Comparison of ENCODE assay signal across 11 mouse cellular contexts in the genomic region with DNA sequence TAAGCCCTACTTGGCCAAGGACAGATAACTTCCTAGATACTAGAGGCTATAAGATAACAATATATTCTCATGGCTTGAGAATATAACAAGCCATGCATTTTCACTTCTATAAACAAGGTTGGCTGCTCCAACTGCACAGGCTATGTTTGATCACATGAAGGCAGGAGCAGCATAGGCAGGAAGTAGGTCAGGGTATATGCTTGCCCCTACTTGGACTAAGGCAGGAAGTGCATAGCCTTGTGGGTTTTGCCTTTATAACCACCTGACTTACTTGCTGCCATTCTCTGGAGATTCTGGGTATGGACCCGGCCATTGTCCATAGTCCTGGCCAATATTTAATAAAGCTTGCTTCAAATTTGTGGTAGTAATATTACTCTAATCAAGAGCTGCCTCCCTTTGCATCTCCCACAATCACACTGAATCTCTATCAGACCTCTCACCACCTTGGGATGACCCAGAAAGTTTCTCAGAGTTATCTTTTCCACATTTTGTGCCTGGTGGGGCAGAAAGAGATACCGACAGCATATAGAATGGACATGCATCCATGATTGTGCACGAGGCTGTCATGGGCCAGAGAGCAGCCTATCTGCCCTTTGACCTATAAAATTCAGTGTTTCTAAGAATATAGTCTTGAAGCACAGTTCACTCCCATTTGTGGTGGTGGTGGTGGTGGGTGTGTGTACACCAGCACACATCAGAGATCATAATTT.
A peak's percentile ranks its signal among the peaks of the same experiment; 100 is the strongest.
DNase-seq lines count a peak whose midpoint lies in the region; ATAC-seq and TF ChIP-seq lines count a peak whose summit lies in the region.
"Had no signal": no experiment of that assay in that cellular context is flagged by ENCODE, and none has a peak within 500 bp of the region (broad histone marks: within the 10 kb centered on the region; RNA-seq: fewer than 3 reads in every experiment).

No protein-coding gene starts in this region.

- peaks cover 14% of the 10 kb centered on the region for H3K4me1 ChIP-seq in hindbrain, embryonic 12.5 days
- H3K4me1 ChIP-seq in hindbrain, postnatal 0 days (ENCODE audit: insufficient read depth, low read length) = peaks cover 5% of the 10 kb centered on the region
- peaks cover 27% of the 10 kb centered on the region for H3K4me1 ChIP-seq in liver, embryonic 15.5 days (replicated peaks)

- no peak overlapping the region for H3K4me3 ChIP-seq in hindbrain, embryonic 12.5 days
- H3K4me3 ChIP-seq in hindbrain, postnatal 0 days (ENCODE audit: low read length) = no peak overlapping the region
- no peak overlapping the region for H3K4me3 ChIP-seq in liver, embryonic 15.5 days (replicated peaks)
- H3K4me3 ChIP-seq: limb, embryonic 12.5 days had no signal

- no peak for DNase-seq in hindbrain, postnatal 0 days (ENCODE audit: low spot score)
- DNase-seq in 416B (ENCODE audit: low read depth) = peak; percentile 5
- DNase-seq in T-cell, adult 2 months (ENCODE audit: low spot score) = peak; percentile 62
- DNase-seq in urinary bladder, postnatal 14 days (ENCODE audit: low spot score) = no peak
- no peak for DNase-seq in cerebellum, adult 9-11 months
- DNase-seq in adrenal gland, adult (ENCODE audit: inconsistent age in 2 of 2, low spot score in 1 of 2) = no peak
- DNase-seq: kidney, adult 9 months; retina, postnatal 1 day had no signal

- no peak overlapping the region for H3K9ac ChIP-seq in hindbrain, embryonic 12.5 days
- no peak overlapping the region for H3K9ac ChIP-seq in hindbrain, postnatal 0 days (replicated peaks; ENCODE audit: low read length)
- peak overlapping the region; percentile 18; the same call in 1 of the 2 replicates for H3K9ac ChIP-seq in liver, embryonic 15.5 days
- H3K9ac ChIP-seq: limb, embryonic 12.5 days had no signal

- H3K9me3 ChIP-seq in hindbrain, embryonic 12.5 days (replicated peaks) = no peaks in the 10 kb centered on the region
- H3K9me3 ChIP-seq in hindbrain, postnatal 0 days (ENCODE audit: low read length) = no peaks in the 10 kb centered on the region
- no peaks in the 10 kb centered on the region for H3K9me3 ChIP-seq in liver, embryonic 15.5 days (replicated peaks)
- H3K9me3 ChIP-seq: limb, embryonic 12.5 days had no signal

- 64% methylated on average over 3 of the region's 3 CpGs for WGBS in hindbrain, embryonic 12.5 days
- 63% methylated on average over 3 of the region's 3 CpGs for WGBS in hindbrain, postnatal 0 days
- WGBS in liver, embryonic 15.5 days (ENCODE audit: insufficient replicate concordance) = 34% methylated on average over 3 of the region's 3 CpGs

- no peaks in the 10 kb centered on the region for H3K36me3 ChIP-seq in hindbrain, embryonic 12.5 days
- H3K36me3 ChIP-seq in hindbrain, postnatal 0 days (ENCODE audit: insufficient read depth, low read length) = no peaks in the 10 kb centered on the region
- H3K36me3 ChIP-seq in liver, embryonic 15.5 days (replicated peaks) = no peaks in the 10 kb centered on the region
- H3K36me3 ChIP-seq: limb, embryonic 12.5 days had no signal

- no peak for TF ChIP-seq CTCF in hindbrain, postnatal 0 days (IDR thresholded peaks at IDR 0.05; ENCODE audit: low read depth)

- no peak for ATAC-seq in hindbrain, embryonic 12.5 days (ENCODE audit: low FRiP score)
- no peak for ATAC-seq in hindbrain, postnatal 0 days
- ATAC-seq in liver, embryonic 15.5 days (ENCODE audit: insufficient read depth) = peak; percentile 41; the same call in 1 of the 2 replicates

- no peak overlapping the region for H3K4me2 ChIP-seq in hindbrain, embryonic 12.5 days (replicated peaks)
- no peak overlapping the region for H3K4me2 ChIP-seq in hindbrain, postnatal 0 days (ENCODE audit: low read depth, low read length)
- no peak overlapping the region for H3K4me2 ChIP-seq in liver, embryonic 15.5 days
- H3K4me2 ChIP-seq: limb, embryonic 12.5 days had no signal

- H3K27ac ChIP-seq in hindbrain, embryonic 12.5 days = peak overlapping the region; percentile 30; the same call in 1 of the 2 replicates
- no peak overlapping the region; the same call in 1 of the 2 replicates for H3K27ac ChIP-seq in hindbrain, postnatal 0 days
- H3K27ac ChIP-seq in liver, embryonic 15.5 days (replicated peaks) = peak overlapping the region; percentile 48; the same call in 1 of the 2 replicates

- no peaks in the 10 kb centered on the region for H3K27me3 ChIP-seq in hindbrain, embryonic 12.5 days
- no peaks in the 10 kb centered on the region for H3K27me3 ChIP-seq in hindbrain, postnatal 0 days (ENCODE audit: insufficient read depth, low read length)
- no peaks in the 10 kb centered on the region for H3K27me3 ChIP-seq in liver, embryonic 15.5 days
- H3K27me3 ChIP-seq: limb, embryonic 12.5 days had no signal

Comparison
In these comparisons a context has a peak if more than half of its experiments do, and no peak if none do; other contexts are left out.
1. DNase-seq: peak in 416B (single experiment) and T-cell, adult 2 months (single experiment); none in hindbrain, postnatal 0 days (single experiment), urinary bladder, postnatal 14 days (single experiment), cerebellum, adult 9-11 months (single experiment) and adrenal gland, adult (0 of 2).